Mouse (Mus musculus): Measurements from ENCODE around the gene Pak1.

DNA sequence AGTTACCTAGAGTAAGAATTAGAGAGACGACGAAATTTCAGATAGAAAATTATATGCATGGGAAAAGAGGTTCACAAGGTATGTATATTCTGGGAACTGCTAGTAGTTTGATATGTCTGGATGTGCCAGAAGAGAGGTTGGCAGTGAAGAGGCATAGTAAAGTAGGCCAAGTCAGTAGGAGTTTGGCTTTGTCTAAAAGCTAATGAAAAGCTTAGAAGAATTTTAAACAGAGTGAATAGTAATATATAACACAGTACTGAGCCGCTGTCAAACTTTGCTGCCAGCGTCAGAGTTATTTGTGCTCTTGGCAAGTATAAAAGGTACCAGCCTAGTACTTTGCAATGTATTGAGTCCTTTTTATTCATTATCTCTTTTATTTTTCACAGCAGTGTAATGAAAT is 84.1 kb downstream of the Pak1 start:
- no peak for TF ChIP-seq CTCF (IDR thresholded peaks at IDR 0.05)
- TF ChIP-seq POLR2A (IDR thresholded peaks at IDR 0.05; ENCODE audit: insufficient read depth, low read depth, low read length), result no peak
- no peak for TF ChIP-seq EP300 (IDR thresholded peaks at IDR 0.05; ENCODE audit: insufficient read depth, low read depth, low read length)
